Mouse (Mus musculus): ENCODE measurements around the gene Nrap. TPM values are rescaled to one million over a fixed set of nuclear protein-coding genes. Genes with fewer than 3 reads are reported as not detected.

Gene Nrap
- polyA plus RNA-seq, 1 experiment: 0.15 TPM

DNA sequence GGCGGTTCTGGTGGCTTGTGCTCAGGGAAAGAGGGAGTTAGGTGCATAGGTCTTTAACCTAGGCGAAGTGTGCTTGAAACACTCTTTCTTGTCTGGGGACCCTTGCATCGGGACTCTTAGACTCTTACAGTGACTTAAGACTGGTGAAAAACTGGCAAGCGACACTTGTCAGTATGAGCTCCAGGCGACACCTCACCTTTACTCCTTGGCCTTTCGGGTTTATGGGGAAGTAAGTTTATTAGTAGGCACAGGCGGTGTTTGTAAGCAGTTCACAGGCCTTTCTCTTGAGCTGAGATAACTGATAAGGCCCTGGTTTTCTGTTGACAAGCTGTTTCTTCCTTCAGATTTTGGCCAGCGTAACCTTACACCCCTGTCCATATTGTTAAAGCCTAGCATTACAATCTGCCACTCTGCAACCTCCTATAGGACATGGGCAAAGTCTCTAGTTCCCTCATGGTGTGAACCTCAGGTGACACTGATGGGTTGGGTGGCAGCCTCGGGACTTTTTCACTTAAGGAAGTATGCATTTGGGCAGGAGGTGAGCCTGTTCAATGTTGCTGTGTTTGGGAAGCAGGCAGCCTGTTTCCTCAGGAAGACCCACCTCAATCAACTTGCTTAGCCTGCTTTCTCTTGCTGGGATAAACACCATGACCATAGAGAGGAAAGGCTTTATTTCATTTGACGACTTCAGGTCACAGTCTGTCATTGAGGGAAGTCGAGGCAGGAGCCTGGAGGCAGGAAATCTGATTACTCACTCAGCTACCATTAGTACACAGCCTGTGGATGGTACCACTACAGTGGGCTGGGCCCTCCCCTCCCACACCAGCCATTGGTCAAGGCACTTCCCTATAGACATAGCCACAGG is 8.1 kb upstream of the Nrap start:
- peaks cover 13% of the 10 kb centered on the region for H3K4me1 ChIP-seq (ENCODE audit: control insufficient read depth, insufficient read depth, low read length)
- no peak for TF ChIP-seq POLR2A (IDR thresholded peaks at IDR 0.05; ENCODE audit: borderline replicate concordance, low read depth, low read length)
- TF ChIP-seq CTCF (IDR thresholded peaks at IDR 0.05; ENCODE audit: low read depth, low read length): no peak
- H3K4me3 ChIP-seq (ENCODE audit: insufficient read depth, low read length): peak overlapping the region; percentile 73
- H3K27ac ChIP-seq (ENCODE audit: insufficient read depth, low read depth, low read length): peak overlapping the region; percentile 23

DNA sequence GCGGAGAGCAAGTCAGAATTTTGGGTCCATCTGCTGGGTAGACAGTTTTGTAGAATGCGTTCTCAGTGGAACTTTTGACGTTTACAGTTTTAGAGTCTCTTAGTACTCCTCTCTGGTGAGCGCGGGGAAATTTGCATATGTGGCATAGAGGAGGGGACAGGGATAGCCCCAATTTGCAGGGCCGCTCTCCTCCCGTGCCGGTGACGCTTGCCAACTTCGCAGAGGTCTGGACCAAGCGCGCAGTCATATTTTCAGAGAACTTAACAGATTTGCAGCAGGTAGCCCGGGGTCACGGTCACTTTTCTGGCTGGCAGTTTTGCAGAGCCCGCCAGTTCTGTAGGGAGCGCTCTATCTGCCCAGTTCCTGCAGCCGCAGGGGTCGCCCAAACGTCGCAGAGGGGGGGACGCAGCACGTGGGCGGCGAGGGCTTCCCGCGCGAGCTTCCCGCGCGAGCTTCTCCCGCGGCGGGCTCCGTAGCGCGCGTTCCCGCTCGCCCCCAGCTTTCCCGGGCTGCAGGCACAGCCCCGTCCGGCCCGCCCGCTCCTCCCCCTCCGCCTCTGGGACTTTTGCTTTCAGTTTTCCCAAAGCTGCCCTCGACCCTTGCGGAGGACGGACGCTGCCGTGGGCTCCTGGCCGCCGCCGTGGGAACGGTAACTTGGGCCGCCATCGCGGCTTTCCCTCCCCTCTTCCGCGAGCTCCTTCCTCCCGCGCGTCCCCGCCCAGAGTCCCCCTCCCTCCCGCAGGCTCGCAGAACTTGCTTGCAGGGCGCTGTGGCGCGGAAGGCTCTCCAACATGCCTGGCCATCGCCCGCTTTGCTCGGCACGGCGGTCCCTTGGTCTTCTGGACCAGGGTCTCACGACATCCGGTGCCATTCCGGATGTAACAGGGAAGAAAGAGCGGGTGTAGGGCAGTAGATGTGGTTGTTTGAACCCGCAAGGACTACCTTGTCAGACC is 7.1 kb upstream of the Nrap start, which contains the start of gene Casp7:
Gene Casp7 (plus strand): TSS at position 461 of the 953 bp plus-strand sequence.
- Histone ChIP-seq H3K4me3 (ENCODE audit: insufficient read depth, low read length) (peak within 1 kb of the TSS; percentile 73), H3K27ac (ENCODE audit: insufficient read depth, low read depth, low read length) (peak within 1 kb of the TSS; percentile 23), H3K4me1 (ENCODE audit: control insufficient read depth, insufficient read depth, low read length) (peaks cover 18% of the 10 kb centered on the region)
- no peak for TF ChIP-seq POLR2A (IDR thresholded peaks at IDR 0.05; ENCODE audit: borderline replicate concordance, low read depth, low read length)
- TF ChIP-seq CTCF (IDR thresholded peaks at IDR 0.05; ENCODE audit: low read depth, low read length): no peak

GRCm38 (mm10) chr19:56396227-56396626 is 6.4 kb upstream of the Nrap start:
- Histone ChIP-seq H3K4me3 (ENCODE audit: insufficient read depth, low read length) (peak overlapping the region; percentile 73), H3K27ac (ENCODE audit: insufficient read depth, low read depth, low read length) (no peak overlapping the region), H3K4me1 (ENCODE audit: control insufficient read depth, insufficient read depth, low read length) (peaks cover 22% of the 10 kb centered on the region)
- TF ChIP-seq POLR2A (IDR thresholded peaks at IDR 0.05; ENCODE audit: borderline replicate concordance, low read depth, low read length) (no peak), CTCF (IDR thresholded peaks at IDR 0.05; ENCODE audit: low read depth, low read length) (no peak)

DNA sequence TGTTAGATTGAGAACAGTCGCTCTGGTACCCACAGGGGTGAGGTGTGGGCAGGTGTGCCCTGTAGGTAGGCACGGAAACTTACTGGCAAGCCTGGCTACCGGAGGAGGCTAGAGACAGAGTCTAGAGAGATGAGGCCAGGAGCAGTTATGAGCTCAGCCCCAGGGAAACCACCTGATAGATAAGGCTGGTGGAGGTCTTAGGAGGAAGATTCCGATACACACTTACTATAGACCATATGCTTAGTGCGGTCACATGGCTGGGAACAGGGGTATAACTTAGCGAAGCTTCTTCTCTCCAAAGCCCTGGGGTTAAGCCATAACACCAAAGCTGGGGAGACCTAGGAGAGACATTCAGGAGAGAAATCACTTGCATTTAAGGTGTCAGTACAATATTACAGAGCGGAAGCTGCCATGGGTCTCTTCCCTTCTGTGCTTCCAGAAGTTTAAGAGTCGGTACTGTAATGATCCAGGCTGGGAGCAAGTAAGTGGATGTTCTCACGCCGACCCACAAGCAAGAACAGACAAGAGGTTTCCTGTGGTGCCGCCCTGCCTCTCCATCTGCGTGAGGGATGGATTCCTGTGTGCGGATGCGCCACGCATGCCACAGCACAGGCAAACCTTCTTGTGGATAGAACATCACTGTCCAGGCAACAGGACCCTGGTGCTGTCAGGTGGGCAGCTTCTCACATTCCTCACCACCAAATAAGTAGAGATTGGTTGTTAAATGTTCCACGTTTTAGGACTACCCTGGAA is 5.5 kb upstream of the Nrap start:
- peaks cover 25% of the 10 kb centered on the region for H3K4me1 ChIP-seq (ENCODE audit: control insufficient read depth, insufficient read depth, low read length)
- H3K27ac ChIP-seq (ENCODE audit: insufficient read depth, low read depth, low read length): no peak overlapping the region
- TF ChIP-seq CTCF (IDR thresholded peaks at IDR 0.05; ENCODE audit: low read depth, low read length) (no peak), POLR2A (IDR thresholded peaks at IDR 0.05; ENCODE audit: borderline replicate concordance, low read depth, low read length) (no peak)
- no peak overlapping the region for H3K4me3 ChIP-seq (ENCODE audit: insufficient read depth, low read length)

DNA sequence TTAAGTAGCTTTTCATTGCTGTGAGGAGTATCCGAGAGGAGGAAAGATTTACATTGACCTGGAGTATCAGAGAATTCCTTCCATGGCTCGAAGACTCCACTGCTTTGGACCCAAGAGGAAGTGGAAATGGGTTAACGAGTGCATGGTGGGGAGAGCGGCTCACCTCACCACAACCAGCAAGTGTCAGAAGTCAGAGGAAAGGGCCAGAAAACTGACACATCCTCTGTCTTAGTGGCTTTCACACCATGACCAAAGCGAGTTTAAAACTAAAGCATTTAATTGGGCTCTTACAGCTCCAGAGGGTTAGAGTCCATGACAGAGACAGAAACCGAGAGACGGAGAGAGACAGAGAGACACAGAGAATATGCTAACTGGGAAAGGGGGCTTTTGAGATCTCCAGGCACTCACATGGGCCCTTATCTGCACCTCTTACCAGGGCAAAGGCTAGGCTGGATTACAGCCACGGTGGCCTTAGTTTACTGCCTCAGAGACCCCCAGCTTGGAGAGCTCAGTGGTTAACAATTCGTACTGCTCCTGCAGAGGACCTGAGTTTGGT is 3.6 kb upstream of the Nrap start:
- peaks cover 24% of the 10 kb centered on the region for H3K4me1 ChIP-seq (ENCODE audit: control insufficient read depth, insufficient read depth, low read length)
- TF ChIP-seq CTCF (IDR thresholded peaks at IDR 0.05; ENCODE audit: low read depth, low read length) (no peak), POLR2A (IDR thresholded peaks at IDR 0.05; ENCODE audit: borderline replicate concordance, low read depth, low read length) (no peak)
- no peak overlapping the region for H3K4me3 ChIP-seq (ENCODE audit: insufficient read depth, low read length)
- no peak overlapping the region for H3K27ac ChIP-seq (ENCODE audit: insufficient read depth, low read depth, low read length)

DNA sequence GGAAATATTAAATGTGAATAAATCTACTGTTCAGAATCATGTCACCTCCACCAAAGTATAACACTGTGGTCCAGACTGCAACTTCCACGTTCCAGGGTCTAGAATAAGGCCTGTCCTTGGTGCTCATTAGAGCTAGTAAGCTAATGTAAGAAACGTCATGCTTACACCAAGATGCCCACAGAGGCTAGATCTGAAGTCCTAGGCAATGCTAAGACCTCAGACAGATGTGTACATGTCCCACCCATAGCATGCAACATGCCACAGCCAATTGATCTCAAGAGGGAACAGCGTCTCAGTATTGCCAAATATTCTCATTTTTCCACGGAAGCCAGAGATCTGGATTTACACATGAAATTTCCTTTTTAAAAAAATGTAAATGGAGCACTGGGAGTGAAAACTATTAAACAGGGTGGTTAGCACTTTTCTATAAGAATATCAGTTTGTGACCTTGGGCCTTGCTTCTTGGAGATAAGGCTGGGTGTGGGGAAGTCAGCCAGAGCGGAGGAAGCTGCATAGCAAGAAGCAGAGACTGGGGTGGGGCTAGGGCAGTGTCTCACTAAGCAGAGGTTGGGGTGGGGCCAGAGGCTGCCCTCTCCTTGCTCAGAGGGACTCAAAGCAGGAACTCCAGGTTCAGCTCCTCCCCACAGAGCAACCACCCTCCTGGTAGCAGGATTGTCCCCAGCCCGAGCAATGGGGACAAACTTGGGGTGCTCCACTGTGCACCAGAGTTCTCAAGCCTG is 1.6 kb upstream of the Nrap start:
- Histone ChIP-seq H3K27ac (ENCODE audit: insufficient read depth, low read depth, low read length) (no peak overlapping the region), H3K4me1 (ENCODE audit: control insufficient read depth, insufficient read depth, low read length) (peaks cover 26% of the 10 kb centered on the region), H3K4me3 (ENCODE audit: insufficient read depth, low read length) (no peak overlapping the region)
- TF ChIP-seq CTCF (IDR thresholded peaks at IDR 0.05; ENCODE audit: low read depth, low read length) (no peak), POLR2A (IDR thresholded peaks at IDR 0.05; ENCODE audit: borderline replicate concordance, low read depth, low read length) (no peak)

DNA sequence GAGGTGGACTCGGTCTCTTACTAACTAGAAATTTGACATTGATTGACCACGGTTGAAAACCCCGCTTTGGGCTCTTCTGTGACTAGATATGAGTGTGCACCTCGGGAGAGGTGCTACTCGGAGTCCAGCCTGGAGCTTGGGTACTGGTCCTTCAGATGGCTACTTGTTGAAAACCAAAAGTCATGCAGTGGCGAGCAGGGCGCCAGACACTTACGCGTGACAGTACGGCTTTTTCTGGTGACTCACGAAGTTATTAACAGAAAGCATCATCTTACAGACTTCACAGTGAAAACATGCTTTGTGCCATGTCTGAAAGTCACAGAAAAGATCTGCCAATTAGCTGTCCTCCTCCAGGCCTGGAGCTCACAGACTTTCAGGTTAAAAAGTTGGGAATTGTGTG is 661 bp downstream of the Nrap start:
- TF ChIP-seq POLR2A (IDR thresholded peaks at IDR 0.05; ENCODE audit: borderline replicate concordance, low read depth, low read length) (no peak), CTCF (IDR thresholded peaks at IDR 0.05; ENCODE audit: low read depth, low read length) (no peak)
- Histone ChIP-seq H3K4me3 (ENCODE audit: insufficient read depth, low read length) (no peak overlapping the region), H3K4me1 (ENCODE audit: control insufficient read depth, insufficient read depth, low read length) (peaks cover 26% of the 10 kb centered on the region), H3K27ac (ENCODE audit: insufficient read depth, low read depth, low read length) (no peak overlapping the region)

DNA sequence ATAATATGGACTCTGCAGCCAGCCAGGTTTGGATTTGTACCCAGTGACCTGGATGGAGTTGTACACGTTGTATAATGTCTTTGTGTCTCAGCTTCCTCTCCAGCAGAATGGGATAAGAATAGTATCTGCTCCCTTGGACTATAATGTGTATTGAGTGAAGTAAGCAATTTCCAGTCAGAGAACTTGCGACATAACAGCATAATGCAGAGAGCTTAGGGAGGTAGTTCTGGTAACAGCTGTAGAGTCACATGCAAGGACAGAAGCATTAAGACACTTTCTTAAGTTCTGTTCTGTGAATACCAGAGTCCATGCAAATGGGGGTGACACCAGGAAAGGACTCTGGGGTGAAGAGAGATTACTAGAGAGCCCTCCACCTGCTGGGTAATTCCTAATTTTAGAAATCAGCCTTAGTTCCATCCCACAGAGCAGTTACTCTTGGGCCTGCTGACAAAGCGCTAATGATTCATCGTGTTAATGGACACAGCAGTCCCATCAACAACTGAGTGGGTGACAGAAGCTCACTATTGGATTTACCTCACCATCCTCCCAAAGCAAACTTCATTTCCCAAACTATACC is 2.0 kb downstream of the Nrap start:
- Histone ChIP-seq H3K4me3 (ENCODE audit: insufficient read depth, low read length) (no peak overlapping the region), H3K27ac (ENCODE audit: insufficient read depth, low read depth, low read length) (peak overlapping the region; percentile 63), H3K4me1 (ENCODE audit: control insufficient read depth, insufficient read depth, low read length) (peaks cover 26% of the 10 kb centered on the region)
- no peak for TF ChIP-seq CTCF (IDR thresholded peaks at IDR 0.05; ENCODE audit: low read depth, low read length)
- TF ChIP-seq POLR2A (IDR thresholded peaks at IDR 0.05; ENCODE audit: borderline replicate concordance, low read depth, low read length): no peak

Measured in bone marrow macrophage, adult 2 months (primary cell).